Mouse (Mus musculus) heart, adult 2 months (tissue): ENCODE measurements around the gene AU041133. TPM values are rescaled to one million over a fixed set of nuclear protein-coding genes. Genes with fewer than 3 reads are reported as not detected.
A peak's percentile ranks its signal among the peaks of the same experiment; 100 is the strongest.
"Not testable (repeated sequence)": the region's sequence is repeated elsewhere in the genome, so short reads cannot be mapped to it uniquely, and the experiment has no call there.

Experiments
- DNase-seq, 2 experiments: peaks; one replicate each; pipeline ENCODE4 v3.0.0; 2021
- H3K27ac ChIP-seq: fragments of 200-600 bp; 2 replicates; pipeline ENCODE4 v1.8.1; 2022
- H3K27me3 ChIP-seq: fragments of 200-500 bp; 2 replicates; pipeline ENCODE4 v1.6.1; 2012; ENCODE audit warnings: mild to moderate bottlenecking, low read length, inconsistent platforms, mixed read lengths; ENCODE audit not compliant: control insufficient read depth, insufficient read depth
- H3K36me3 ChIP-seq: fragments of 200-500 bp; 2 replicates; pipeline ENCODE4 v1.6.1; 2012; ENCODE audit warnings: low read length, inconsistent platforms; ENCODE audit not compliant: control insufficient read depth, insufficient read depth
- H3K4me1 ChIP-seq: fragments of 200-500 bp; 2 replicates; pipeline ENCODE4 v1.6.1; 2011; ENCODE audit warnings: low read length; ENCODE audit not compliant: control insufficient read depth, insufficient read depth
- H3K4me3 ChIP-seq: fragments of 200-600 bp; 2 replicates; pipeline ENCODE4 v1.8.1; 2022
- H3K79me2 ChIP-seq: fragments of 200-500 bp; replicated peaks from 2 replicates; pipeline ENCODE4 v1.6.1; 2012; ENCODE audit warnings: mild to moderate bottlenecking, inconsistent platforms, low read length, moderate library complexity, mixed read lengths; ENCODE audit not compliant: control insufficient read depth, insufficient read depth
- H3K9ac ChIP-seq: fragments of 200-500 bp; 2 replicates; pipeline ENCODE4 v1.6.1; 2012; ENCODE audit warnings: low read depth, mild to moderate bottlenecking, control low read depth, inconsistent platforms, low read length, mixed read lengths
- CTCF ChIP-seq: fragments of 200-600 bp; IDR thresholded peaks from 2 replicates; pipeline ENCODE4 v1.8.1; 2022; ENCODE audit warnings: antibody characterized with exemption, mild to moderate bottlenecking, moderate library complexity
- EP300 ChIP-seq: fragments of 200-500 bp; IDR thresholded peaks from 2 replicates; pipeline ENCODE4 v1.6.1; 2011; ENCODE audit warnings: low read depth, low read length, control low read depth; ENCODE audit not compliant: insufficient read depth
- POLR2A ChIP-seq: fragments of 200-500 bp; IDR thresholded peaks from 2 replicates; pipeline ENCODE4 v1.6.1; 2011; ENCODE audit warnings: mild to moderate bottlenecking, low read depth, low read length, control low read depth; ENCODE audit not compliant: insufficient read depth
- WGBS: fragments of 180-500 bp; shearing (Covaris S2); methylation state at CpG from one replicate; pipeline ENCODE4 v1.1.7; 2018; 5-methylcytosine and 5-hydroxymethylcytosine counted together
- intact Hi-C: fragments of 180-260 bp; cut with DNase I; formaldehyde crosslinking; loops from one replicate; pipeline ENCODE4 v1.15.1; 2025
- long read RNA-seq: library from polyadenylated mRNA; stranded (forward); transcript quantifications from one replicate; pipeline ENCODE4 v2.0.0, GENCODE M21; 2021
- polyA plus RNA-seq: library from polyadenylated mRNA; depleted of rRNA; stranded (reverse); fragments of >200 nt; gene quantifications from 2 replicates; pipeline ENCODE4 v1.2.3, GENCODE M21; 2012; rRNA removed
- total RNA-seq, 2 experiments: library from RNA; stranded (reverse); gene quantifications; 2 replicates each; pipeline ENCODE4 v1.2.3; 2021

Gene AU041133
- 1 to 10 TPM; 2.1 to 2.3 TPM for total RNA-seq
- 0.37 and 1.2 TPM in 2 replicates for polyA plus RNA-seq
- long read RNA-seq, partial matches to known transcripts: 0 of 2 reads
- long read RNA-seq, other reads (novel, unspliced or antisense): 0 of 2 reads

- intact Hi-C loops: loop anchor here (5.0 kb wide), 1 partner anchor 81 kb away; the partner anchor contains the start of gene Zfp873
- 2% methylated on average over 41 of the region's 41 CpGs for WGBS
These were observed at the start of gene AU041133 for GRCm38 (mm10) chr10:82127850-82128401. TSS of gene AU041133 (plus strand) at chr10:82128013.

GRCm38 (mm10) chr10:82082728-82083621, 44.8 kb upstream of the AU041133 start, which contains the start of gene BC024063:
TSS of gene BC024063 (plus strand) at chr10:82083353.
- intact Hi-C loops: loop anchor here (5.0 kb wide), 1 partner anchor 36 kb away; the partner anchor contains the start of gene Zfp873
- H3K4me3 ChIP-seq: peak within 1 kb of the TSS; percentile 53
- not testable (repeated sequence) for H3K4me1 ChIP-seq, H3K79me2 ChIP-seq, H3K36me3 ChIP-seq, H3K27me3 ChIP-seq
- peak within 1 kb of the TSS; percentile 66 for H3K9ac ChIP-seq
- peak; percentile 72 to 78 for DNase-seq
- 17% methylated on average over 42 of the region's 42 CpGs for WGBS
- H3K27ac ChIP-seq: peak within 1 kb of the TSS; percentile 67

More at GRCm38 (mm10) chr10:82127850-82128401, at the start of gene AU041133:
- peak; percentile 83 to 90 for DNase-seq
- Histone ChIP-seq H3K36me3 (no peaks in the 10 kb centered on the region), H3K27me3 (no peaks in the 10 kb centered on the region), H3K27ac (peak within 1 kb of the TSS; percentile 80), H3K9ac (peak within 1 kb of the TSS; percentile 75), H3K79me2 (no peaks in the 10 kb centered on the region), H3K4me3 (peak within 1 kb of the TSS; percentile 79), H3K4me1 (no peaks in the 10 kb centered on the region)
- TF ChIP-seq POLR2A: peak; percentile 73
- no peak for TF ChIP-seq CTCF
- no peak for TF ChIP-seq EP300

- peak overlapping the region; percentile 53 for H3K4me3 ChIP-seq
- WGBS: 15% methylated on average over 14 of the region's 14 CpGs
- not testable (repeated sequence) for H3K79me2 ChIP-seq, H3K9ac ChIP-seq, H3K36me3 ChIP-seq, H3K27ac ChIP-seq, DNase-seq, H3K27me3 ChIP-seq, H3K4me1 ChIP-seq
- intact Hi-C loops: loop anchor here (5.0 kb wide), 1 partner anchor 36 kb away; the partner anchor contains the start of gene Zfp873
These were observed 44.2 kb upstream of the AU041133 start for GRCm38 (mm10) chr10:82083622-82083971.

GRCm38 (mm10) chr10:82117206-82117605, 10.6 kb upstream of the AU041133 start:
- TF ChIP-seq EP300 (no peak), CTCF (no peak), POLR2A (no peak)
- no peaks in the 10 kb centered on the region for H3K36me3 ChIP-seq
- no peak for DNase-seq
- no peaks in the 10 kb centered on the region for H3K4me1 ChIP-seq
- WGBS: 75% methylated on average over 3 of the region's 3 CpGs
- no peaks in the 10 kb centered on the region for H3K27me3 ChIP-seq
- intact Hi-C loops: no loop called here
- no peaks in the 10 kb centered on the region for H3K79me2 ChIP-seq
- no peak overlapping the region for H3K27ac ChIP-seq
- no peak overlapping the region for H3K9ac ChIP-seq
- no peak overlapping the region for H3K4me3 ChIP-seq

- Histone ChIP-seq H3K9ac (no peak overlapping the region), H3K27ac (no peak overlapping the region), H3K4me1 (no peaks in the 10 kb centered on the region), H3K27me3 (no peaks in the 10 kb centered on the region), H3K36me3 (no peaks in the 10 kb centered on the region), H3K79me2 (no peaks in the 10 kb centered on the region), H3K4me3 (no peak overlapping the region)
- no peak for DNase-seq
- intact Hi-C loops: no loop called here
- WGBS: 85% methylated on average over 1 of the region's 1 CpGs
- TF ChIP-seq POLR2A: no peak
- no peak for TF ChIP-seq CTCF
- no peak for TF ChIP-seq EP300
These were observed 17.5 kb downstream of the AU041133 start for GRCm38 (mm10) chr10:82145282-82145681.

GRCm38 (mm10) chr10:82147571-82147970, 19.8 kb downstream of the AU041133 start:
- no peak for TF ChIP-seq CTCF
- no peak for TF ChIP-seq POLR2A
- TF ChIP-seq EP300: no peak
- 78% methylated on average over 4 of the region's 4 CpGs for WGBS
- H3K36me3 ChIP-seq: no peaks in the 10 kb centered on the region; the same call in 1 of the 2 replicates

More at GRCm38 (mm10) chr10:82147571-82147970, 19.8 kb downstream of the AU041133 start:
- Histone ChIP-seq H3K27me3 (no peaks in the 10 kb centered on the region), H3K4me3 (no peak overlapping the region), H3K27ac (no peak overlapping the region), H3K4me1 (no peaks in the 10 kb centered on the region), H3K9ac (no peak overlapping the region), H3K79me2 (no peaks in the 10 kb centered on the region)
- DNase-seq: no peak
- intact Hi-C loops: no loop called here
